Mouse (Mus musculus): ENCODE data around the gene Ryr1. TPM values are rescaled to one million over a fixed set of nuclear protein-coding genes. Genes with fewer than 3 reads are reported as not detected.
A peak's percentile ranks its signal among the peaks of the same experiment; 100 is the strongest.

Ryr1 gene
- polyA plus RNA-seq (2015; fragmentation: Nextera tagmentation; extraction: Ambion mirVana), result 0.30 and 0.76 TPM in 2 replicates

DNA sequence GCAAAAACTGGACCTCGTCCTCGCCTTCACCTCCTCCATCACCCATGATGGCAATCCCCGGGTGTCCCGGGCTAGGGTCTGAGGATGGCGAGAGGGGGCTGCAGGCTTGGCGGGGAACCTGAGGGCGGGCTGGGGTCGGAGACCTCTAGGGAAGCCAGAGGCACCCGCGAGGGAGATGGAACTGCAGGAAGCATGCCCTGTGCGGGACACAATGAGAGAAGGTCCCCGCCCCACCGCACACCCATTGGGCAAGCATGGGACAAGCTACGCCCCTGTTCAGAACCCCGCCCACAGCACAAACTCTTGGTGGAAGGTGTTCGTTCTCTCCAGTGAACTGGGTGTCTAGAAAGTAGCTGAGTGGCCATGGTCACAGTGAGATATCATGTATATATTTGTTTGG, at the start of gene Ryr1:
TSS of gene Ryr1 (minus strand) at position 210 of the 400 bp plus-strand sequence.
- ATAC-seq (ENCODE audit: insufficient read depth, low FRiP score, low read depth), result peak; percentile 88
- Histone ChIP-seq H3K36me3 (no peaks in the 10 kb centered on the region), H3K9ac (peak within 1 kb of the TSS; percentile 26; the same call in 1 of the 2 replicates), H3K4me2 (peak within 1 kb of the TSS; percentile 86), H3K4me1 (peaks cover 16% of the 10 kb centered on the region; the same call in 1 of the 2 replicates), H3K4me3 (replicated peaks) (peak within 1 kb of the TSS; percentile 40), H3K27ac (no peak within 1 kb of the TSS), H3K27me3 (replicated peaks) (no peaks in the 10 kb centered on the region), H3K9me3 (no peaks in the 10 kb centered on the region)
- under 1% methylated on average over 16 of the region's 16 CpGs for WGBS

DNA sequence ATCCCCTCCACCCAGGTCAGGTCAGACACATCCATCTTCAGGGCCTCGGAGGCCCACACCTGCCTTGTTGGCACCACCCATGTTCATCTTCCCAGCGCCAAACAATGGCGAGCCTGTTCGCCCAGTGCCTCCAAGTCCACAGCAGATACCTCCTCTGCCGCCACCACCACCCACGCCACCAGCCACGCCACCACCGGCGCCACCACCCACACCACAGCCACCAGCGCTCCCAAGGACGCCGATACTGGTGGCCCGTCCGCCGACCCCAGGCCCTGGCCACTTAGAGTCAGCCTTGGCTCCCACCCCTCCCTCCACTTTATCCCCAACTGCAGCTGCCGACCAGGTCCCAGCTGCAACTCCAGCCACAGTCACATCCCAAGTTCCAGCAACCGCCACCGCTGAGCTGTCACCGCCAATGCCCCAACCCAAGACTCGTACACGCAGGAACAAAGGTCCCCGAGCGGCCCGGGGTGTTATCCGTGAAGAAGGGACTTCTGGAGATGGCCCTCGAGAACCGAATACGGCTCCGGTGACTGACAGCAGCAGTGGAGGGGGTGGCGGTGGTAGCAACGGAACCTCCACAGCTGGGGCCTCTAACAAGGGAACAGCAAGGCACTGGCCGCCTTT, 47.5 kb upstream of the Ryr1 start:
- WGBS, result 51% methylated on average over 32 of the region's 32 CpGs
- no peak overlapping the region for H3K9ac ChIP-seq
- H3K4me1 ChIP-seq, result peaks cover 24% of the 10 kb centered on the region
- no peak overlapping the region for H3K4me3 ChIP-seq (replicated peaks)
- no peak overlapping the region for H3K4me2 ChIP-seq
- H3K27ac ChIP-seq, result no peak overlapping the region
- peaks cover 37% of the 10 kb centered on the region for H3K27me3 ChIP-seq (replicated peaks)
- H3K36me3 ChIP-seq, result peaks cover 29% of the 10 kb centered on the region
- ATAC-seq (ENCODE audit: insufficient read depth, low FRiP score, low read depth), result no peak
- no peaks in the 10 kb centered on the region for H3K9me3 ChIP-seq

DNA sequence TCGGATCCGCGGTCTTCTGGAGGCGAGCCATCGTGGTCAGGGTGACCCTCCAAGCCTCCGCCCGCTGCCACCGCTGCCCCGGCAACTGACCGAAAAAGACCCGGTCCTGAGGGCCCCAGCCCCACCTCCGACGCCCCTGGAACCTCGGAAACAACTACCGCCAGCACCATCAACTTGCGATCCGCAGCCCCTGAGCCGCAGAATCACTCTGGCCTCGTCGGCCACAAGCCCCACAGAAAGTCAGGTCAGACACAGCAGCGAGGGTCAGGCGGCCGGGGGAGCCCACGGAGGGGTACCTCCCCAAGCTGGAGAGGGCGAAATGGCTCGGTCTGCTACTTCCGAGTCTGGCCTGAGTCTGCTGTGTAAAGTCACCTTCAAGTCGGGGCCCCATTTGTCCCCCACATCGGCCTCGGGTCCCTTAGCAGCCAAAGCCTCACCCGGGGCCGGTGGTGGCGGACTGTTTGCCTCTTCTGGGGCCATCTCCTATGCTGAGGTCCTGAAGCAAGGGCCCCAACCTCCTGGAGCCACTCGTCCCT, 46.7 kb upstream of the Ryr1 start:
- Histone ChIP-seq H3K36me3 (peaks cover 29% of the 10 kb centered on the region), H3K9me3 (no peaks in the 10 kb centered on the region), H3K27ac (no peak overlapping the region), H3K27me3 (replicated peaks) (peaks cover 37% of the 10 kb centered on the region), H3K4me2 (peak overlapping the region; percentile 81), H3K9ac (peak overlapping the region; percentile 19; the same call in 1 of the 2 replicates), H3K4me1 (peaks cover 24% of the 10 kb centered on the region), H3K4me3 (replicated peaks) (peak overlapping the region; percentile 62)
- ATAC-seq (ENCODE audit: insufficient read depth, low FRiP score, low read depth), result no peak
- 6% methylated on average over 34 of the region's 34 CpGs for WGBS

GRCm38 (mm10) chr7:29170755-29171561, 46.0 kb upstream of the Ryr1 start:
- H3K27ac ChIP-seq, result no peak overlapping the region
- peak overlapping the region; percentile 62 for H3K4me3 ChIP-seq (replicated peaks)
- H3K27me3 ChIP-seq (replicated peaks), result peaks cover 37% of the 10 kb centered on the region
- H3K4me2 ChIP-seq, result peak overlapping the region; percentile 81
- peak overlapping the region; percentile 19; the same call in 1 of the 2 replicates for H3K9ac ChIP-seq
- peaks cover 25% of the 10 kb centered on the region for H3K36me3 ChIP-seq
- H3K4me1 ChIP-seq, result peaks cover 24% of the 10 kb centered on the region
- 3% methylated on average over 43 of the region's 43 CpGs for WGBS
- no peak for ATAC-seq (ENCODE audit: insufficient read depth, low FRiP score, low read depth)
- no peaks in the 10 kb centered on the region for H3K9me3 ChIP-seq

DNA sequence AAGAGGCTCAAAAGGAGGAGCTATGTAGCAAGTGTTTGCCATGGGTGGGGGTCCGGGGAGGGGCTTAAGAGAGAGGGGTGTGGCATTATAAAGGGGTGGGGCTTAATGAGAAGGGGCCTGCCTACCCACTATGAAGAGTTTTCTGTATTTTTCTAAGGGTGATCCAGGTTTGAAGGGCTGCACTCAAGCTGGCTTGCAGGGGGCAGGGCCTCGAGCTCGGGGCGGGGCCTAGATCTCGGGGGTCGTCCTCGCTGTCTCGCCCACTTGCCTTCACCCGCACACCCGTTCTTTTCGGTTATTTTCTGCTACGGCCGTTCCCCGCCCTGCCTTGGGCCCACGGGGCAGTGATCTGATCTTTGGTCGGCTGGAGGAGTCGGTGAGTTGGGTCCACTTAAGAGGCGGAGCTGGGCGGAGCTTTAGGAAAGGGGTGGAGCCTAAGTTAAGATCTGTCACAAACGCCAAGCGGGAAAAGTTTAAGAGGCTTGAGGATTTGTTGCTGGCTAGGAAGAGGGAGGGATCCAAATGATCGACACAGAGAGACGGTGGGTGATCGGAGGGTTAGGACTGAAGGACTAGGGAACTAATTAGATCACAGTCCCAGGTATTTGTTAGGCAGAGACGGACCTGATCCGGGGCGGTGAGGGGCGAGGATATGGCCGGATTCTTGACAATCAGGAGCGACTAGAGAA, 45.2 kb upstream of the Ryr1 start, which contains the start of the genes Ggn and Spred3:
TSS of gene Ggn (plus strand) at position 145 of the 689 bp plus-strand sequence.
TSS of gene Spred3 (minus strand) at position 346 of the 689 bp plus-strand sequence.
- Histone ChIP-seq H3K9ac (peak within 1 kb of the TSS; percentile 25), H3K4me1 (peaks cover 24% of the 10 kb centered on the region), H3K36me3 (peaks cover 17% of the 10 kb centered on the region), H3K27me3 (replicated peaks) (peaks cover 37% of the 10 kb centered on the region), H3K4me3 (replicated peaks) (peak within 1 kb of the TSS; percentile 62), H3K4me2 (peak within 1 kb of the TSS; percentile 81), H3K9me3 (no peaks in the 10 kb centered on the region), H3K27ac (peak within 1 kb of the TSS; percentile 83)
- ATAC-seq (ENCODE audit: insufficient read depth, low FRiP score, low read depth), result peak; percentile 59
- WGBS, result under 1% methylated on average over 30 of the region's 30 CpGs

DNA sequence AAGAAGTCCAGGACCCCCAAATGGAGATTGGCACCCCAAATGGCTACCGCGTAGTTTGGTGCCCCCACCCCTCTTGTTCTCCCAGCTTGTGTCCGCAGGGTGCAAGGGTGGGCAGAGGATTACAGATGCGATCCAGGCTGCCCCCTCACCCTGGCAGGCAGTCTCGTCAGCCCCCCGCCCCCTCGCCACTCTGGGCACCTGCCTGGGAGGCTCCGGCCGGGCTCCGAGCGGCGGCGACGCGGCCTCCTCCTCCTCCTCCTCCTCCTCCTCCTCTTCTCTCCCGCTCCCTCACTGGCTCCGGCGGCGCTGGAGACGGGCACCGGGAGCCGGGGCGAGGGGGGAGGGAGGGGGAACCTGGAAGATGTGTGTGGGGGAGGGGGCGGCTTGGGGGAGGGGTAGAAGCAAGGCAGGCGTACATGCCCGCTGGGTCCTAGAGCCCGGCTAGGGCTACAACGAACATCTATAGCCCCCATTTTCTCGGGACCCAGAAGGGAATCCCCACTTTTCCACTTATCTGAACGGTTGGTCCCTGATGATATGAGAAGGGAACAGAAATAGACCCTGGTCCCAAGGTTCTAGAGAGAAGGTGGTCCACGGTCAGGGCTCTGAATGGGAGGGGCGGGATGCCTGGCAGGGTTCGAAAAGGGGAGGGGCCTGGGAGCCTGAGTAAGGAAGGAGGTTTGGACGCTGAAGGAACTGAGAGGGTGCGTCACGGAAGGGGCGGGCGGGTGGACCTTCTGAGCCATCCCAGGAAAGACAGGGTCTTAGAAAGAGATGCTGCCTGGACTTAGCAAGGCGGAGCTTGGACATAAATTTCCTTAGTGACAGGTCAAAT, 44.5 kb upstream of the Ryr1 start:
- under 1% methylated on average over 35 of the region's 39 CpGs for WGBS
- Histone ChIP-seq H3K36me3 (peaks cover 10% of the 10 kb centered on the region; the same call in 1 of the 2 replicates), H3K4me3 (replicated peaks) (peak overlapping the region; percentile 62), H3K4me1 (peaks cover 24% of the 10 kb centered on the region), H3K4me2 (peak overlapping the region; percentile 81), H3K9me3 (no peaks in the 10 kb centered on the region), H3K9ac (peak overlapping the region; percentile 25; the same call in 1 of the 2 replicates), H3K27me3 (replicated peaks) (peaks cover 37% of the 10 kb centered on the region), H3K27ac (peak overlapping the region; percentile 83)
- ATAC-seq (ENCODE audit: insufficient read depth, low FRiP score, low read depth), result peak; percentile 78

DNA sequence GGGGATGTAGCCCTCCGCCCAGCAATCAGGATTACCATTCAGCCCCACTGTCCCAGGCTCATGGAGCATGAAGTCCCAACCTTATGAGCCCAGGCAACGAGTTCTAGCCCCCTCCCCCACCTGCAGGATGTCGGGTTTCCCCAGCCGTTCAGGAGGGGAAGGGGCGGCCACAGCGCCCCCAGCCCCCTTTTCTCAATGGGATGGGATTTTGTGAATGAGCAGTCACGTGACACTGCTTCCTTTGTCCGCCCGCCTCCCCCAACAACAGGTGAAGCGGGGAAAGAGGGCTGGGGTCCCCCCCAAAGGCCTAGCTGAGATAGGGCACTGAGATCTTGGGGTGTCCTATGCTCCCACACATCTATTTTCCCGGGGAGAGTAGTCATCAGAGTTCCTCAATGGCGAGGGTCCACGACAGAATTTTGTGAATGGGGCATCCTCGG, 43.8 kb upstream of the Ryr1 start:
- Histone ChIP-seq H3K4me2 (peak overlapping the region; percentile 81), H3K4me1 (peaks cover 24% of the 10 kb centered on the region), H3K27ac (0 out of 2 replicates have a peak overlapping the region, but pooled peaks have one; percentile 83), H3K4me3 (replicated peaks) (peak overlapping the region; percentile 62), H3K9ac (peak overlapping the region; percentile 25; the same call in 1 of the 2 replicates), H3K9me3 (no peaks in the 10 kb centered on the region), H3K27me3 (replicated peaks) (peaks cover 35% of the 10 kb centered on the region), H3K36me3 (0 out of 2 replicates have a peak, but pooled peaks cover 6% of the 10 kb centered on the region)
- WGBS, result 0% methylated on average over 14 of the region's 14 CpGs
- no peak for ATAC-seq (ENCODE audit: insufficient read depth, low FRiP score, low read depth)

- Histone ChIP-seq H3K27me3 (replicated peaks) (peaks cover 29% of the 10 kb centered on the region), H3K4me2 (peak overlapping the region; percentile 81), H3K27ac (no peak overlapping the region), H3K9ac (no peak overlapping the region), H3K9me3 (no peaks in the 10 kb centered on the region), H3K4me3 (replicated peaks) (peak overlapping the region; percentile 62), H3K4me1 (peaks cover 24% of the 10 kb centered on the region), H3K36me3 (0 out of 2 replicates have a peak, but pooled peaks cover 3% of the 10 kb centered on the region)
- WGBS, result 12% methylated on average over 10 of the region's 10 CpGs
- no peak for ATAC-seq (ENCODE audit: insufficient read depth, low FRiP score, low read depth)
Observed at GRCm38 (mm10) chr7:29168121-29168695, 43.2 kb upstream of the Ryr1 start.

DNA sequence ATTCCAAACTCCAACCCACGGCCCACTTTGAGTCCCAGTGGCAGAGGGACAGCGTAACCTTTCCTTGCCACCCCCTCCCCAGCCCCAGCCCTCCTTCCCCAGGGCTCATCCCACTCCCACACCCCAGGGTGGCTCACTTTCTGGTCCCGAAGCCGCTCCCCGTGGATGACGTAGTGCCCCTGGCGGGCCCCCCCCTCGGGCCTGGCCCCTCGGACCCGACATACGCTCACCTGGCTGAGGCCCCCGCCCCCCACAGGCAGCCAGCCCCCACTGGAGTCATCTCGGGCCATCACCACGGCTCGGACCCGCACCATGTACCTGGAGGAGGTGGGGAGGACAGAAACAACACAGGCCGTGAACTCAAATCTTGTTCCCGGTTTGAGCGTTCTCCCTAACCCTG, 42.7 kb upstream of the Ryr1 start:
- H3K9me3 ChIP-seq, result no peaks in the 10 kb centered on the region
- H3K9ac ChIP-seq, result no peak overlapping the region
- 27% methylated on average over 18 of the region's 19 CpGs for WGBS
- 0 out of 2 replicates have a peak, but pooled peaks cover under 1% of the 10 kb centered on the region for H3K36me3 ChIP-seq
- peaks cover 24% of the 10 kb centered on the region for H3K4me1 ChIP-seq
- peaks cover 24% of the 10 kb centered on the region for H3K27me3 ChIP-seq (replicated peaks)
- no peak overlapping the region for H3K4me3 ChIP-seq (replicated peaks)
- no peak for ATAC-seq (ENCODE audit: insufficient read depth, low FRiP score, low read depth)
- no peak overlapping the region for H3K4me2 ChIP-seq
- no peak overlapping the region for H3K27ac ChIP-seq

GRCm38 (mm10) chr7:29162750-29163525, 38.0 kb upstream of the Ryr1 start:
- Histone ChIP-seq H3K9me3 (no peaks in the 10 kb centered on the region), H3K9ac (no peak overlapping the region), H3K4me1 (0 out of 2 replicates have a peak, but pooled peaks cover 3% of the 10 kb centered on the region), H3K27me3 (replicated peaks) (0 out of 2 replicates have a peak, but pooled peaks cover 11% of the 10 kb centered on the region), H3K4me3 (replicated peaks) (no peak overlapping the region), H3K4me2 (peak overlapping the region; percentile 9; the same call in 1 of the 2 replicates), H3K36me3 (no peaks in the 10 kb centered on the region), H3K27ac (no peak overlapping the region)
- ATAC-seq (ENCODE audit: insufficient read depth, low FRiP score, low read depth), result peak; percentile 76
- 21% methylated on average over 9 of the region's 9 CpGs for WGBS
